Mouse (Mus musculus) liver, adult 2 months (tissue): ENCODE data around the gene Mypn. TPM values are rescaled to one million over a fixed set of nuclear protein-coding genes. Genes with fewer than 3 reads are reported as not detected.

Experiments used
- DNase-seq: peaks from one replicate; pipeline ENCODE4 v3.0.0-alpha.2; 2011; ENCODE audit warnings: low read depth, low spot score; ENCODE audit errors: extremely low read depth
- H3K27ac ChIP-seq: fragments of 200-500 bp; replicated peaks from 2 replicates; pipeline ENCODE4 v1.5.1; 2012; ENCODE audit warnings: low read depth, mild to moderate bottlenecking, control low read depth, inconsistent platforms, low read length; ENCODE audit not compliant: insufficient read depth
- H3K27me3 ChIP-seq: fragments of 200-500 bp; 2 replicates; pipeline ENCODE4 v1.6.1; 2012; ENCODE audit warnings: mild to moderate bottlenecking, moderate library complexity, low read length, inconsistent platforms; ENCODE audit not compliant: control insufficient read depth, insufficient read depth
- H3K36me3 ChIP-seq: fragments of 200-500 bp; 2 replicates; pipeline ENCODE4 v1.6.1; 2012; ENCODE audit warnings: low read length, inconsistent platforms; ENCODE audit not compliant: control insufficient read depth, insufficient read depth
- H3K4me1 ChIP-seq: fragments of 200-500 bp; 2 replicates; pipeline ENCODE4 v1.6.1; 2011; ENCODE audit warnings: low read length; ENCODE audit not compliant: control insufficient read depth, insufficient read depth
- H3K4me3 ChIP-seq: fragments of 200-500 bp; 2 replicates; pipeline ENCODE4 v1.5.1; 2011; ENCODE audit warnings: low read depth, mild to moderate bottlenecking, control low read depth, low read length, moderate library complexity; ENCODE audit not compliant: insufficient read depth
- H3K79me2 ChIP-seq: fragments of 200-500 bp; 2 replicates; pipeline ENCODE4 v1.6.1; 2012; ENCODE audit warnings: inconsistent platforms, mild to moderate bottlenecking, low read length, moderate library complexity; ENCODE audit not compliant: control insufficient read depth, insufficient read depth
- H3K9ac ChIP-seq: fragments of 200-500 bp; 2 replicates; pipeline ENCODE4 v1.6.1; 2012; ENCODE audit warnings: low read depth, mild to moderate bottlenecking, control low read depth, inconsistent platforms, low read length
- CTCF ChIP-seq: fragments of 200-500 bp; IDR thresholded peaks from 2 replicates; pipeline ENCODE4 v1.5.1; 2011; ENCODE audit warnings: low read depth, low read length, control low read depth
- POLR2A ChIP-seq: fragments of 200-500 bp; IDR thresholded peaks from 2 replicates; pipeline ENCODE4 v1.6.1; 2011; ENCODE audit warnings: low read length, control low read depth; ENCODE audit not compliant: insufficient read depth; ENCODE audit errors: extremely low read depth
- WGBS: fragments of 180-500 bp; shearing (Covaris S2); methylation state at CpG from one replicate; pipeline ENCODE4 v1.1.7; 2018; 5-methylcytosine and 5-hydroxymethylcytosine counted together
- polyA plus RNA-seq: library from polyadenylated mRNA; depleted of rRNA; stranded (reverse); fragments of >200 nt; gene quantifications from 2 replicates; pipeline ENCODE4 v1.2.3, GENCODE M21; 2012
- total RNA-seq: library from RNA; depleted of rRNA; stranded (reverse); fragments of >200 nt; gene quantifications from 2 replicates; pipeline ENCODE4 v1.2.3, GENCODE M21; 2014

Mypn gene
- total and polyA plus RNA-seq, 2 experiments: under 0.01 TPM; not detected in 1

DNA sequence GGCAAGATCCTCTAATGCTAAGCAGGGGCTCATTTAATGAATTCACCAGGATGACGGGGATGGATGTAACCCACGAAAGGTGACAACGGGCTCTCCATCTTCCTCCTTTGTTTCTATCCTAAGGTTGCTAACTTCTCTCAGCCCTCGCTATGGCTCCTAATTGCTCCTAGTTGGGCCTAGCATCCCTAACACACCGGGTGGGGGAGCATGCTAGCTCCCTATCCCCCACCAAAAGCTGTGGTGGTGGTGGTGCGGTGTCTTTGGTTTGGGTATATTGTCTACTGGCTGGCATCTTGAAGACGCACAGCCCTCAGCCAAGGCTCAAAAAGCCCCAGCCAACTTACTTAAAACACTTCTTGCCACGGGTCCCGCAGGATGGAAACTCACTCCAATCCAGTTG, 87.4 kb downstream of the Mypn start:
- Histone ChIP-seq H3K27ac (no peak overlapping the region), H3K79me2 (no peaks in the 10 kb centered on the region), H3K36me3 (no peaks in the 10 kb centered on the region), H3K4me1 (no peaks in the 10 kb centered on the region; the same call in 1 of the 2 replicates), H3K9ac (no peak overlapping the region), H3K4me3 (no peak overlapping the region), H3K27me3 (no peaks in the 10 kb centered on the region)
- DNase-seq: no peak
- no peak for TF ChIP-seq POLR2A
- no peak for TF ChIP-seq CTCF
- WGBS: 94% methylated on average over 9 of the region's 9 CpGs

DNA sequence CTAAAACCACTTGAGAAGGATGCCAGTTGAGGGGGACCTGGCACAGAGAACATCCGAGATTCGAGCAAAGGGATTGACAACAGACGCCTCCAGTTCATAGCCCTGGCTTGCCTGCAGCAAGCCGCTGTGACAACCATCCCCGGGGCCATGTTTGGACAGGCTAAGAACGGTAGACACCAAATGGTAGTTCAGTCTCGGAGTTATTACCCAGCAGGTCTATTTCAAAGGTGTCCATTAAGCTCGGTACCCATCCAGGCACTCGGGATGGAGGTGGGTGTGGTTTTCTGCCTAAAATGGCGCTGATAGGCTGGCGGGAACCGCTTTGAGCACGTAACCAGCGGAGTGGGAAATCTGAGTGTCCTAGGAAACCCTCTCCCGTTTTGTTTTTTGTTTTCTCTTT, 87.9 kb downstream of the Mypn start:
- WGBS: 87% methylated on average over 15 of the region's 15 CpGs
- Histone ChIP-seq H3K36me3 (no peaks in the 10 kb centered on the region), H3K27me3 (no peaks in the 10 kb centered on the region), H3K4me3 (no peak overlapping the region), H3K27ac (no peak overlapping the region), H3K9ac (no peak overlapping the region), H3K79me2 (no peaks in the 10 kb centered on the region), H3K4me1 (no peaks in the 10 kb centered on the region)
- no peak for DNase-seq
- TF ChIP-seq POLR2A (no peak), CTCF (no peak)

DNA sequence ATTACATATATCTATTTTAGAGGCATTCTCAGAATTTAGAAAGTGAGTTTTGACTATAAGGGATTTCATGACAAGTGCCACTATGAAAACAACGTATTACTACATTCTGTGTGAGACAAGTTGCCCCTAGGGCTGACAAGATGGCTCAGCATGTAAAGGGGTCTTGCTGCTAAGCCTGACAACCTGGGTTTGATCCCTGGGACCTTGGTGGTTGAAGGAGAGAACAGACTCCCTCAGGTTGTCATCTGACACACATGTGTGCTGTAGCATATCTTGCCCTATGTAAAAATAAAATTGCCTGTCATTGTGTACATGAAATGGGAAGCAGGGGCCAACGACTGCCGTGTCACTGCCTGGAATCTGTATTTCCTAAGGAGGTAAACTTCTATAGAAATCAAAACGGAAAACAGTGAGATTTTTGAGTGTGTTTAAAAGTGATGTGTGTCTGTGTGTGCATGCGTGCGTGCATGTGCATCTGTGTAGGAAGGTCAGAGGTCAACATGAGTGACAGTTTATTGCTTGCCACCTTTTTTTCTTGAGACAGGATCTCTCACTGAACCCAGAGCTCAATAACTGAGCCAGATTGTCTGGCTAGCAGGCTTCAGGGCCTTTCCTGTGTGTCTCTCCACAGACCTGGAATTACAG, 89.9 kb downstream of the Mypn start:
- no peak overlapping the region for H3K4me3 ChIP-seq
- no peak overlapping the region for H3K27ac ChIP-seq
- no peaks in the 10 kb centered on the region for H3K36me3 ChIP-seq
- no peaks in the 10 kb centered on the region for H3K79me2 ChIP-seq
- H3K9ac ChIP-seq: no peak overlapping the region
- 88% methylated on average over 6 of the region's 6 CpGs for WGBS
- H3K4me1 ChIP-seq: no peaks in the 10 kb centered on the region
- no peak for TF ChIP-seq CTCF
- no peak for TF ChIP-seq POLR2A
- no peak for DNase-seq
- no peaks in the 10 kb centered on the region for H3K27me3 ChIP-seq

DNA sequence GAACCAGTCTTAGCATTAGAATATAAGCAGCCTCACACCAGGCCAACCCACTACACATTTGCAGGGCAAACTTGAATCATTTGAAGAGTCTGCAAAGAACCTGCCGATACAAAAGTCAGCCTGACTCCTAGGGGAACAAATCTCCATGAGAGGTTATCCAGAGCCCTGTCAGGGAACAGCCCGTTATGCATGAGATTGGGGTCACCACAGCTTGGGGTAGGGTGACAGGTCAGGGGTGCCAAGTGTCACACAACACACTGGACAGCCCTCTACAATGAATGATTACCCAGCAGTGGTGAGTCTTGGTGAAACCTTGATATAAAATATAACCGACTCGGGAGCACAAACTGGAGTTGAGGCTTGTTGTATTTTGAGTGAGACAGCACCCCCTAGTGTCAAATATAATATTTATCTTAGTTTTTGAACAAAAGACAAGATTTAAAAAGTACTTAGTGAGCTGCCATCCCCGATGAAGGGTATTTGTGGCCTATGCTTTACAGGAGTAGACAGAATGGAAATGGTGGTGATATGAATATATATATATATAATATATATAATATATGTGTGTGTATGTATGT, 90.6 kb downstream of the Mypn start:
- Histone ChIP-seq H3K27ac (no peak overlapping the region), H3K4me1 (no peaks in the 10 kb centered on the region), H3K4me3 (no peak overlapping the region), H3K27me3 (no peaks in the 10 kb centered on the region), H3K36me3 (no peaks in the 10 kb centered on the region), H3K79me2 (no peaks in the 10 kb centered on the region), H3K9ac (no peak overlapping the region)
- WGBS: 35% methylated on average over 5 of the region's 5 CpGs
- DNase-seq: peak; percentile 67
- peak; percentile 38; the same call in 1 of the 2 replicates for TF ChIP-seq CTCF
- TF ChIP-seq POLR2A: no peak

DNA sequence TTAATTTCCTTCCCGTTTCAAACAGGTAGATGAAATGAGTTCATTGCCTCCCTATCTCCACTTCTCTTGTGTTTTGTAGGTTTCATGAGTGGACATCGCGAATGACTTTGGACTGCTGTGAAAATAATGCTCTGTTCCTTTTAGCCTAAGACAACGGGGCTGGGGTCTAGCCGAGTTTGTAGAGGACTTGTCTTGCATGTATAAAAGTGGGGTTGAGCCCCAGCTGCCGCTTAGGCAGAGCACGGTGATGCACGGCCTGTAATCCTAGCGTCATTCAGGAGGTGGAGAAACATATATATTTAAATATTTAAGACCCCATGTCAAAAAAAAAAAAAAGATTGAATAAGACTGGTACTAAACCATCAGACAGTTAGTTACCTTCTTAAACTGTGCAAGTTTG, 103.1 kb downstream of the Mypn start:
- H3K4me3 ChIP-seq: no peak overlapping the region
- H3K27ac ChIP-seq: no peak overlapping the region
- H3K27me3 ChIP-seq: peaks cover 15% of the 10 kb centered on the region
- H3K4me1 ChIP-seq: 0 out of 2 replicates have a peak, but pooled peaks cover 3% of the 10 kb centered on the region
- TF ChIP-seq CTCF: no peak
- no peak for TF ChIP-seq POLR2A
- H3K79me2 ChIP-seq: no peaks in the 10 kb centered on the region
- no peak overlapping the region for H3K9ac ChIP-seq
- 36% methylated on average over 9 of the region's 9 CpGs for WGBS
- H3K36me3 ChIP-seq: no peaks in the 10 kb centered on the region
- DNase-seq: no peak
